Mouse (Mus musculus) heart, postnatal 0 days (tissue): ENCODE measurements around the gene Vmn1r4.

Experiments
- CTCF ChIP-seq: IDR thresholded peaks from 2 replicates; pipeline ENCODE4 v1.5.1; 2016; ENCODE audit warnings: antibody characterized with exemption, control low read depth, low read depth
- EP300 ChIP-seq: IDR thresholded peaks from 2 replicates; pipeline ENCODE4 v1.6.1; 2016; ENCODE audit warnings: antibody characterized with exemption, low read depth

DNA sequence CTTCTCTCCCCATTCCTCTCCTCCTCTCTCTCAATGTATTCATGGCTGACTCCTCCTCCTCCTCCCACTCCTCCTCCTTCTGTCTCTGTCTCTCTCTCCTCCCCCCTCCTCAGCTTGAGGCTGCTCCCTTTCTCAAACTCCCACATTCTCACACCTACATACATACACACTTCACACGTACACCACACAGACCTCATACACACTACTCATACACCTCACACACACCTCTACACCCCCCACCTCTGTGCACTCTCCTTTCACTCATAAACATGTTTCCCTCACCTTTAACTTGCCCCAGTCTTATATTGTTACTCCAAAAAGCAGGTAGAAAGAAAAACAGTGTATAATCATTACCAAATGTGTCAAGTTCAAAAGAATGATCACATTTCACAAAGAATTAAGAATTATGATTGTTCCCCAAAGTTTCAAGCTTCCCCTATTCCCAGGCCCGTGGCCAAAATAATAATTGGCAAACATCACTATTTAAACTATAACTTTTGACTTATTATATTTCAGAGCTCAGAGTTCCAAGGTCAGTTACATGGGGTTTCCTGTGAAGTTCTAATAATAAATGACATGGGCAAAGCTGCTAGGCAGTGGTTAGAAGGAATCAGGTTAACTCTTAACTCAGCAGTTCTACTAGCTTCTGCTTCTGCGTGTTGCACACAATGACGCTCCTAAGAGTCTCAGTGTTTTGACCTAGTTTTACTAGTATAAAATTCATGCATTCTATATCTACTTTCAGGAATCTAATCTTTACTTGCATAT, 8.0 kb downstream of the Vmn1r4 start:
- no peak for TF ChIP-seq CTCF
- no peak for TF ChIP-seq EP300
